Mouse (Mus musculus): ENCODE data around the gene E030025P04Rik.

E030025P04Rik gene

DNA sequence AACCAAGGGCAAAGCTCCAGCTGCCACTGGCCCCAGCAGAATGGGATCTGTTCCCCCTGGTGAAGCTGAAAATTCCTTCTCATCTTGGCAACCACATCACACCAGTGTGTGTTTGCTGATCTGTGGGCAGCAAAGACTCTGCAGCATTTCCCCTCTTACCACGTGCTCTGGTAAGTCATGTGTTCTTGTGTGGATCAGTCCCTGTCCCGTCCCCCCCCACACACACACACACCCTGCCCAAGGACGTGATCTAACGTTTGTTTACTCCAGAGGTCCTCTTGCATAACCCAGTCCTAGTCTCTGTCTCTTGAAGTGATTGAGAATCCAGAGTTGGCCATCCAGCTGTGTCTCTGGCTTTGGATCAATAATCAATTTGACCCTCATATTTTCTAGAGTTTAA, at the start of gene E030025P04Rik:
Gene E030025P04Rik (minus strand): TSS at position 134 of the 400 bp plus-strand sequence.
- DNase-seq (ENCODE audit: low spot score in 2 of 2), result no peak

DNA sequence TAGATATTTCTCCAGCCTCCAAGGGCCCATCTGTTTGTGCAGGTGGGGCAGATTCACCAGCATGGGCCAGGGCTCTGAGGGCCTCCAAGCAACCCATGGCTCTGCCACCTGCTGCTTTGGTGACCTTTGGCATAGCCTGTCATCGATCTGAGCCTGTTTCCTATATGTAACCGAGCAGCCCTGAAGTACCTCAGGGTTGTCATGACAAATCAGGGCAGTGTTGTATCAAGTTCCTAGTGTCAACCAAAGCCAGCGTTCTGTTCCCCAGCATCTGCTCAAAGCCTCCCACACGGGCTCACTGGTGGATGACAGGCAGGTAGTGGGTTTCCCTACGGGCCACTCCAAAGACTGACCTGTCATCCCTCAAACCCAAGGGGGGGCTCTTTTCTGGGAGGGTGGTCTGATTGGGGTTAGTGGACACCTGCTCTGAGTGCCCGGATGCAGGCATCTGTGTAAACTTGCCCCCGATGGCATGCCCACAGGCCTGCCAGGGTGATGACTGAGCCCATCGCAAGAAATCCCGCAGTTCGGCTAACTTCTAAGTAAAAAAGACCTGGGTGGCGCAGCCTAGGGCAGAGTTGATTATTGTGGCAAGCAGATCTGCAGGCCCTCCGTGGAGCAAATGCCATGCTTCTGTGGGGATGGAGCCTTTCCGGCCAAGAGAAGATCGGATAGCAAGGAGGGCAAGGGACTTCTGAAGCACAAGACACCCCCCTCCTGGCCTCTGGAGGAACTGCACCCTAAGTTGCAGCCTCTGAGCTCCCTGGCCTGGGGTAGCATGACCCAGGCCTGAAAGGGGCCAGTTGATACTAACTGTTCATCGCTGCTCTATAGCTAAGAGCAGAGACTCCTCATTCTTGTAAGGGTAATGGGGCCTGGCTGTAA, 48.7 kb upstream of the E030025P04Rik start:
- peak; percentile 70 to 88 for DNase-seq (ENCODE audit: low spot score in 2 of 2)

DNA sequence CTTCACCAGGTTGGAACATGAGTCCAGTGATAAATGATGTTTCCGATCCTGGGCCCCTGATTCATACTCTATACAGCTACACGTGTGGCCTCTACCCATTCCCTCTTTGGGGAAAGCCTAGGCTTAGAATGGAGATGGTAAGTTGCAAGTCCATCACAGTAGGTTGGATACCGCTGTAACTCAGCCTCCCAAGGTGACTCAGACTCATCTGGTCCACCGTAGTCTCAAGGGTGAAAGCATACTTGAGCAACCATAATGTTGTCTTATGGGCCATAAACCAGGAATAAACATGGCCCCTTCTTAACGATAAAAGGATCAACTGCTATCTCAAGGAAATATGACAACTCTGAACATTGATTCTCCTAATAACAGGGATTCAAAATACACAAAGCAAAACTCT, 44.1 kb upstream of the E030025P04Rik start:
- DNase-seq (ENCODE audit: low spot score in 2 of 2), result no peak

DNA sequence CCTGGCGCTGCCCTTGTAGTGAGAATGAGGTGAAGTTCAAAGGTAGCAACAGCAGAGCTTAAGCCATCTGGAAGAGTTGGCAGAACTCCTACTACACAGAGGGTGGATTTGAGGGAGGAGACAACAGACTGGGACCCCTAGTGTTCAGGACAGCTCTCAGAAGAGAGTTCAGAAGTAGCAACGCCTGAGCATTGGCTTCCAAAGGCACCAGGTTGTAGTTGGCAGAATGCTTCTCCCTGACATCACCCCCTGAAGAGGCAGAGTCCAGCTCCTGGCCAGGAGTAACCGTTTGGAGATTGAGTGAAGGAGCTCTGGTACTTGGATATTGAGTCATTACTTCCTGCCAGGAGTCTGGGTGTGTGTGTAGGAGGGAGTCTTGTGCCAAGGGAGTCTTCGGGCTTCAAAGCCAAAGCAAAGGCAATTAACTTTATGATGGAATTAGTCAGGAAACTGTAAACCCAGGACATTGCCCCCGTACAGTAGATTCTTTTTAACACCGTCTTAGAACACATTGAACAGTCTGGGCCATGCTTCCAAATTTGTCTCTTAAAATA, 43.5 kb upstream of the E030025P04Rik start:
- no peak for DNase-seq (ENCODE audit: low spot score in 2 of 2)

DNA sequence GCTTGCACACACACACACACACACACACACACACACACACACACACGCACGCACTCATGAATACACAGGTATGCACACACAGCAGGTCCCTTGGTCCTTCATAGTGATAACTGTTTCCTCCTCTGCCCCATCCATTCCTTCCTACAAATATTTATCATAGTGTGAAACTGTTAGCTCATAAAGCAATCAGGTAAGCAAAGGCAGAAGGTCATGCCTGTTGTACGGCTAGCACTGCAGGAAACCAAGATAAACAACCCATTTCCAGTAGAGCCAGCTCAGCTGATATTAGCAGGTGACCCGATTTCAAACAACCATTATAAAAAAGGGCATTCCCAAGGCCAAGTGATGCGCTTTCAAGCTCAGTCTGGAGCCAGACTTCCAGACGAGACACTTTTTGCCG, 36.9 kb upstream of the E030025P04Rik start:
- no peak for DNase-seq (ENCODE audit: low spot score in 2 of 2)

DNA sequence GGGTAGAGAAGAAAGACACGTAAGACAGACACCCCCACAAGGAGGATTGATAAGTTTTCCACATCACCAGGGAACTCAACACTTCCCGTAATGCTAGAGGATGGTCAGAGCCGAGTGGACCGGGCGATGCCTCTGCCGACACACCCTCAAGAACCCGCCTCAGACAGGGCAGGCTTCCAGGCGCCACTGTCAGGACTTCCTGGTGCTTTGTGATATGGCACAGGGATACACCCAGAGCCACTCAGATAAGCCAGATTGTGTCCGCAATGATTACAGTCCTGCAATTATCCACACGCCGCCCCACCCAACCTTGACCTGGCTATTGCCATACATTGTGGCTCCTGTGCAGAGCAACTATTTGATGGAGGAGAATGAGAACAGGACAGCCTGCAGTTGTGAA, 36.1 kb upstream of the E030025P04Rik start:
- no peak for DNase-seq (ENCODE audit: low spot score in 2 of 2)

DNA sequence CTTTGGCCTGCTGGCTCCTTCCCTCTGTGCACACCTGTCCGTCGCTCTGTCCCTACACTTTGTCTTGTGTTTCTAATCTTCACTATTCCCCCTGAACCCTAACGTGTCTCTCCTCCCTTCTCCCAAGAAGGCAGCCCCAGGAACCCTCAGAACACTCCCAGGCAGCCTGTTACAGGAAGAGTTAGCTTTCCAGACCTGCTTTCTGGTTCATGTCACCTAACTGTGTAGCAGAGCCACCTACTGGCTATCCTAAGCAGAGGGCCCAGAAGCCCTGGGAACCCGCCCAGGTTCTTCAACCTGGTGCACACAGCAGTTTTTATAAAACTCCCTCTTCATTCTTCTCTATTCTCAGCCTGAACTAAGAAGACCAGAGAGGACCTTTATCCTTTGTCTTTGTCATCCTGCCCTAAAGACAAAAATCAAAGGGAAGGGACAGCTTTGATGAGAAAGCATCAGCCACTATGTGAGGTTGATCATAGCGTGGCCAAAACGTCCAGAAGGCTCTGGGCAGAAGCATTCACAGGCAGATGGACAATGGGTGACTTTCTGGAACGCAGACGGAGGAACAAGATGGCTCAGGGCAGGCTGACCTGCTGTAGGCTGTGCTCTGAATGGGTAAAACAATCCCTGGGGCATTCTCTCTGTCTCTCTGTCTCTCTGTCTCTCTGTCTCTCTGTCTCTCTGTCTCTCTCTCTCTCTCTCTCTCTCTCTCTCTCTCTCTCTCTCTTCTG, 34.8 kb upstream of the E030025P04Rik start:
- DNase-seq (ENCODE audit: low spot score in 2 of 2), result peak in 1 of 2 experiments; percentile 48

DNA sequence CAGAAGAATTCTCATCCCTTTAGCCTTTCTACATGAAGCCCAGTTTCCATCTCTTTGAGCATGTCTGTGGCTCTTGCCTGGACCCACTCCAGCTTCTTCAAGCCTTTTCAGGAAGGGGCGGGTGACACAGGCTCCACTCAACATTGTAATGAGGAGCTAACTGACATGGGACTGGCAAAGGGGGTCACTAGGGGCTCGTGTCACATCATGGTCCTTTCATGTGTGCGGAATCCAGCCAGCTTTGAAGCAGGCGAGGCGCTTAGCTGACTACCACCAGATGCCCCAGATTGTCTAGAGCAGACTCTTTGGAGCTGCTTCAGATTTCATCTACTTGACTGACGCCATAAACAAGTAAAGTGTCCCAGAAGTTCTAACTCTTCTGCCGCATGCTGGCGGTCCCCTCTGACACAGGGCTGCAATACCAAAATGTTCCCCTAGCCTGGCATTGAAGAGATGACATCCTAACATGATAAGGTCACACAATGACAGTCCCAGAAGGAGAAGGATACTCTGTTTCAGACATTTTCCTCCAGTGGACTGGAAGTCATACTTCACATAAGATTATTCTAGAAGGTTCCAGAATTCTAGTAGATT, 31.3 kb upstream of the E030025P04Rik start:
- no peak for DNase-seq (ENCODE audit: low spot score in 2 of 2)

DNA sequence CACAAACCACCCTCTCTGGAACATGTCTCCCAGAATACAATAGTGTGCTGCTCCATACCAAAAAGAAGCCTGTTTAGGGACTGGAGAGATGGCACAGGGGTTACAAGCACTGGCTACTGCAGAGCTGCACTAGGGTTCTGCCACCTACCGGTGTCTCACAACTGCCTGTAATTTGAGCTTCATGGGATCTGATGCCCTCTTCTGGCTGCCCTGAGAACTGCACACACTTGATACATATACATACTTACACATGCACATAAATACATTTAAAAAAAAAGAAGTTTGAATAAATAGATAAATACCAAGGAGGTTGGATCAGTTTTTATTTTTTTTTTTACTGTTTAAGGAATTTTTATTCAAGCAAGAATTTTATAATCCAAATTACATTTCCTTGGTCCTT, 28.1 kb upstream of the E030025P04Rik start:
- no peak for DNase-seq (ENCODE audit: low spot score in 2 of 2)

DNA sequence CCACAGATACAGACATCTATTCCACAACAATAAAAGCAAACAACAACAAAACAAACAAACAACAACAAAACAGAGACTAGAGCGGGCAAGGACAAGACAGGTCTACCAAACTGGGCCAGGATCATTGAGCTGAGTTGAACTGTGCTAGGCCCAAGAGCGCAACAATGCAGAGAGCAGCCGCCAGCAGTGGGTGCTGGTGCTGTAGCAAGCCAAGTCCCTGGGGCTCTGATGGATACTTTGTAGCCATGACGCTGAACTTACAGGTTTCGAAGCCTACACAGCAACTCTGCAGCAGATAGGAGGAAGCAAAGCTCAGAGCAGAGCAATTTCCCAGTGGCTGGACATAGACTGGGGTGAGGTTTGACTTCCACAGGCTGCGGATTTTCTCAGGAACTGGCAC, 26.6 kb upstream of the E030025P04Rik start:
- DNase-seq (ENCODE audit: low spot score in 2 of 2), result no peak

DNA sequence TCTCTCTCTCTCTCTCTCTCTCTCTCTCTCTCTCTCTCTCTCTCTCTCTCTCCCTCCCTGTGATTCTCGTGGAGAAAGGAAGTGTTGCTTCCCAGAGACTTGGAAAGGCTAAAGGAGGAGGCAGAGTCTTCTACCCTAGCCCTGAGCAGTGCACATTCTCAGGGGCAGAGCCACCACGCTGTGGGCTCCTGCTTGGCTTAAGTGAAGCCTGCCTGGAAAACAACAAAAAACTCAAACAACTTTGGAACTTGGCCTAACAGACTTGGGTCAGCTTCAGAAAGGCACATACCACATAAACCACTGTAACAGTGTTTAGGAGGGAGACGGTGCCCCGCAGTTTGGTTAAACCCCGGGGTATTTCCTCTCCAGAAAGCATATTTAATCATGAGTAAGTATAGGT, 13.5 kb upstream of the E030025P04Rik start:
- no peak for DNase-seq (ENCODE audit: low spot score in 2 of 2)

DNA sequence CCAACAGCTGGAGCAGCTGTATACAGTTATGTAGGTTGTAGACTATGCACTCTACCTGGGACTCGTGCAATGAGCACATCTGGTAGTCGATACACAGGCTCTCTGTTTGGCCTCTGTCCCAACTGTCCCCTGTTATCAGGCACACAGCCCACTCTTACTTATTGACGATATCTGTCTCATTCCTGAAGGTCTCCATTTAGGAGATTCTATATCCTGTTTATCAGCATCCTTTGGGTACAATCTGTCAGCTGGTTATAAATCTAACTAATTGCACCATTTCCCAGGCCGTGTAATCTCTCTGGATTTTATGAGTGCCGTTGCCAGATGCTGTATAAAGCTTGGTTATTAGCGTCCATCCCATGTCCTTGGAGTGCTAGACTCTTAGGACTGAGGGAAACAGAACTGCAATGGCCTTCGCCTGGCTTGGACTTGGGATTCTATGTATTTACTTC, 747 bp upstream of the E030025P04Rik start:
- DNase-seq (ENCODE audit: low spot score in 2 of 2), result no peak

DNA sequence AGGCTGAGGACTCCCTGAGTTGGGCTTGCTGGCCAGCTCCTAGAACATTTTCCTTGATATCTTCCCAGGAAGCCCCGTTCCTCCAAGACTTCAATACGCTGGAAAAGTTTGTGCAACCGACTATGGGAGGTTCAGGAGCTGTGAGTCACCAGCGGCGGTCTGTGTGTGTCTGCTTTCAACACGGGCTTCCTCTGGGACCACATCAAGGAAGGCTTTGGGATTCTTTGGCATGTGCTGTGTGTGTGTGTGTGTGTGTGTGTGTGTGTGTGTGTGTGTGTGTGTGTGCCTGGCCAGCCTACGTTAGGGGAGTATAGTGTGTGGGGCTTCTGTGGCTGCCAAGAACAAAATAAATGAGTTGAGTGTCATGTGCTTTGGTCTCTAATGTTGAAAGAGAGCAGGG, 17.7 kb downstream of the E030025P04Rik start:
- no peak for DNase-seq (ENCODE audit: low spot score in 2 of 2)

DNA sequence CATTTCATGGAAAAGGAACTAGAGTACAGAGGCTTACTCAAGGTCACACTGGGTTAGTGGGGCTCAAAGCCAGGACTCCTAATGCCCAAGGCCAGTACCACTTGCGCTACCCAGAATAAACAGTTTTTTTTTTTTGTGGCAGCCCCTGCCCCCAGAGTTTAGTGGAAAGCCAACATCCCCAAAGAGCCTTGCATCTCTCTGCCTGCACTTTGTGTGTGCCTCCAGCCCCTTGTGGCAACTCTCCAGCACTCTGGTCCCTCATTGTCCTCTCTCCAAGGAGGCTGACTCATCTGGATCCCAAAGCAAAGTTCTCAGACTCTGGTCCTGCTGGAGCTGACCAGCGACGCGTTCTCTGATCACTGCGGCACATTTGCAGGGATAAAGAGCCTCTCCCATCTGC, 18.7 kb downstream of the E030025P04Rik start:
- DNase-seq (ENCODE audit: low spot score in 2 of 2), result peak in 1 of 2 experiments; percentile 11

DNA sequence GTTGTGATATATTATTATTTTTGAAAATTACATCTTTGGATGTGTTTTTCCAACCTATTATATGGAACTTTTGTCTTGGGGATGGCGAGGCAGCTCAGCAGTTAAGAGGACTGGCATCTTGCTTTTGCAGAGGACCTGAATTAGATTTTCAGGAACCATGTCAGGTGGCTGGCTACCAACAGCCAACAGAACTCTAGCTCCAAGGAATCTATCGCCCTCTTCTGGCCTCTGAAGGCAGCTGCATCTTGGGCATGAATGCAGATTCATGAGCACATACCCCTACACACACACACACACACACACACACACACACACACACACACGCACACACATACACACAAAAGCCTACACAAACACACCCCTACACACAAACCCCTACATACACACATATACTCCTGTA, 19.9 kb downstream of the E030025P04Rik start:
- DNase-seq (ENCODE audit: low spot score in 2 of 2), result peak in 1 of 2 experiments; percentile 13

DNA sequence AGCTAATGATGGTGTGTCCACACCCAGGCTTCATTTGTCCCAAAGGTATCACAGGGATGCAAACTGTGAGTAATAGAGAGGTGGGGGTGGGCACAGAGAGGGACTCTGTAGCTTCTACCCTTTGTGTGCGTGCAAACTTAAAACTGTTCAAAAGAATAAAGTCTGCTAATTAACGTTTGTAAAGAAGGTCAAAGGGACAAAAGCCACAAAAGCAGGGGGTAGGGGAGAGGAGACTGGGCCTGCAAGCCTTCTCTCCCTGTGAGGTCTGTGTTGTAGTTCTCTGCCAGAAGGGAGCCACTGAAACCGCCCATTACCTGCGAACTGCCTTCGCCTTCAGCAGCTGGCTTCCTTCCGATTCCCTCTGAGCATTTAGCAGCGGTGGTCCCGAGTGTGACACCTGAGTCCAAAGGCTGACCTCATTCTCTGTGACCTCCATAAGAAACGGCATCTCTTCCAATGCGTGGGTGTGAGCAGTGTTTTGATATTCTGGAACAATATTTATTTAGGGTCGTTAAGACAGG, 34.3 kb downstream of the E030025P04Rik start:
- no peak for DNase-seq (ENCODE audit: low spot score in 2 of 2)

DNA sequence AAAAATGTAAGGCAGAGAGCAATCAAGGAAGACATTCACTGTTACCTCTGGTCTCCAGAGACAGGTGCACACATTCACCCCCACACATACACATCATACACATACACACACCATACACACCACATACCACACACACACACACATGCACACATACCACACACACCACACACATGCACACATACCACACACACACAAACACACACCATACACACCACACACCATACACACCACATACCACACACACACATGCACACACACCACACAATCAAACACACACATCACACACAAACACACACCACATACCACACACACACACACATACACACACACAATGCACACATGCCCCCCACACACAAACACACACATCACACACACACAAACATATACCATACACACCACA, 35.1 kb downstream of the E030025P04Rik start:
- DNase-seq (ENCODE audit: low spot score in 2 of 2), result no peak

DNA sequence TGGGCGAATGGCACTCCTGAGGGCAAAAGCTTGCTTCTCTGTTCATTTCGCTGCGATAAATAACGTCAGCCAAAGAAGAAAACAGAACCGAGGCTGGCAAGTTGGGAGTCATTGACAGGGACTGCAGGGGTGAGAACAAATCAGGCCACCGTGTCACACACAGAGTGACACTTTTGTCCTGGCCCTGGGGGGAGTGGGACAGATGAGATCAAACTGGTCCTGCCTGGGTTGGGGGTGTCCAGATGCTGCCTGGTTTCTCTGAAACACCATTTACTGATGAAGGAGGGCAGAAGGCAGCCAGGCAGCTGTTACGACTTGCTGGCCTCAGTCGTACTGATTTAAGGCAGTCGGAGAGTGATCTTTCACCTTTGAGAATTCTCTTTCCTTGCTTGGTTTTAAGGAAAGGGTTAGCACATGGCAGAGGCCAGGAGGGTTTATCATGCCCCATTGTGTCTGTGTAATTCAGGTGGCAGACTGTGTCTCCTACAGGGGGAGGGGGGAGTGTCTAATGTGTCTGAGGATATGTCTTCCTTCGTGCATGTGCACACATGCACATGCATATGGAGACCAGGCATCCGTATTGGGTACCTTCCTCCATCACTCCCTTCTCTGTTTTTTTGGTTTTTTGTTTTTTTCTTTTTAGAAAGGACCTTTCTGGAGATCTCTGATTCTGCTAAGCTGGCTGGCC, 36.5 kb downstream of the E030025P04Rik start:
- no peak for DNase-seq (ENCODE audit: low spot score in 2 of 2)

DNA sequence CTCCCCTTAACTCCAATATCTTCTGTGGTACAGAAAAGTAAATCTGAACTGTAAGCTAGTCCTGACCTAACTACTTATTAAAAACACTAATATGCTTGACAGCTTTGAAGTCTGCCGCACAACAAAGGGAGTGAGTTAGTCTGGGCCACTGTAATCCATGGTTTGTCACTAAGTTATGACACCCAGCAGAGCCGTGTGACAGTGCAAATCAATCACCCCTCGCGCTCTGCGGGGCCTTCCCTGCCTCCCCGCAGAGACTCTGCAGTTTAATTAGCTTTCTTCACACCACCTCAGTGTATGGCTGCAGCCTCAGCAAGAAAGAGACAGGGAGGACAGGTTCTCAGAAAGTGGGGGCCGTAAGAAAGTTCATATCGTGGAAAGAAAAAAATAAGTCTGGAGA, 37.4 kb downstream of the E030025P04Rik start:
- no peak for DNase-seq (ENCODE audit: low spot score in 2 of 2)

DNA sequence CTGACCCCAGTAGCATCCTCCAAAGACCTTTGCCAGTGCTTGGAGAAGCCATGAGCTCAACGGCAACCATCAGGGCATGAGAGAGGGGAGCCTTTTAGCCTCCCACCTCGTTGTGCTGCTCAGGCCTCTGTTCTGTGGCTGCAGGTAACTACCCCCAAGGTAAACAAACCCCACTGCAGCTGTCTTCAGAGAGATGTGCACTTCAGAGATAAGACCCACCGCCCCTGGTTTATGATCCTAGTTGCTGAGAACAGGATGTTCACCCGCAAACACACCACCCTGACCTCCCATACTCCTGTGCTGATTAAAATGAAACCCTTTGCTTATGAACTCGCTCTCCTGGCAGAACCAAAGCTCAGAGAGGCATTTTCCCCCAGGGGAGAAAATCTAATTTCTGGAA, 38.0 kb downstream of the E030025P04Rik start:
- DNase-seq (ENCODE audit: low spot score in 2 of 2), result no peak

DNA sequence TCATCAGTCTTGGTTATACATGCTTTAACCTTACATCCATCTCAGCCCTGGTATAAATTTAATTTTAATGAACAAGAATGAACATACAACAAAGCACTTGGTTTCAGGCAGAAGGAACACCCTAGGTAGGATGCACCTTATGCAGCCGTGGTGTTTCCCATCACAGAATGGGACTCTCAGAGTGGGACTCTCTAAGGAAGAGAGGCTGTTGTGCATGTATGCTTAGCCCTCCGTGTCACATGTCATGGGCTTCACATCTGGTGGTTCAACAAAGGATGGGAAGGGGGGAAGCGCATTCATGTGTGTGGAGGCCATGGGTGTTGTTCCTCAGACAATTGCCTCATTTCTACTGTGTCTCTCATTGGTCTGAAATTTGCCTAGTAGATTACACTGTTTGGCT, 40.8 kb downstream of the E030025P04Rik start:
- no peak for DNase-seq (ENCODE audit: low spot score in 2 of 2)

Data from cerebellum, postnatal 4 days (tissue).